Mouse (Mus musculus) neural tube, embryonic 11.5 days (tissue): ENCODE data around the gene Pilrb1. TPM values are rescaled to one million over a fixed set of nuclear protein-coding genes. Genes with fewer than 3 reads are reported as not detected.

Experiments used
- ATAC-seq: fragments of 200-750 bp; cut with Nextera tagmentation; 2 replicates; pipeline ENCODE4 v1.8.0; 2017; ENCODE audit warnings: moderate number of reproducible peaks, mild to moderate bottlenecking, moderate TSS enrichment, moderate library complexity; ENCODE audit not compliant: insufficient read depth, low FRiP score, low TSS enrichment
- DNase-seq: peaks from one replicate; pipeline ENCODE4 v3.0.0-alpha.2; 2015; ENCODE audit warnings: low spot score
- H3K27ac ChIP-seq: fragments of 300-500 bp; sonication (generic); 2 replicates; pipeline ENCODE4 v1.5.1; 2014; ENCODE audit warnings: low read depth, mild to moderate bottlenecking, low read length
- H3K27me3 ChIP-seq: fragments of 300-500 bp; sonication (generic); 2 replicates; pipeline ENCODE4 v1.6.1; 2014; ENCODE audit warnings: mild to moderate bottlenecking, low read length, mixed read lengths; ENCODE audit not compliant: control insufficient read depth, insufficient read depth
- H3K36me3 ChIP-seq: fragments of 300-500 bp; sonication (generic); 2 replicates; pipeline ENCODE4 v1.6.1; 2014; ENCODE audit warnings: mild to moderate bottlenecking, low read length, moderate library complexity, mixed read lengths; ENCODE audit not compliant: control insufficient read depth, insufficient read depth
- H3K4me1 ChIP-seq: fragments of 300-500 bp; sonication (generic); 2 replicates; pipeline ENCODE4 v1.6.1; 2014; ENCODE audit warnings: low read length, mixed read lengths; ENCODE audit not compliant: control insufficient read depth, insufficient read depth
- H3K4me2 ChIP-seq: fragments of 300-500 bp; sonication (generic); 2 replicates; pipeline ENCODE4 v1.6.1; 2014; ENCODE audit warnings: low read depth, mild to moderate bottlenecking, moderate library complexity
- H3K4me3 ChIP-seq: fragments of 300-500 bp; sonication (generic); 2 replicates; pipeline ENCODE4 v1.5.1; 2014; ENCODE audit warnings: low read depth, low read length
- H3K9ac ChIP-seq: fragments of 300-500 bp; sonication (generic); 2 replicates; pipeline ENCODE4 v1.6.1; 2014; ENCODE audit warnings: mild to moderate bottlenecking, low read length
- H3K9me3 ChIP-seq: fragments of 300-500 bp; sonication (generic); 2 replicates; pipeline ENCODE4 v1.6.1; 2016; ENCODE audit warnings: low read length; ENCODE audit not compliant: control insufficient read depth
- WGBS: fragments of 180-500 bp; shearing (Covaris S2); extraction: QIAGEN DNeasy Blood & Tissue Kit; methylation state at CpG from one replicate; pipeline ENCODE4 v1.1.7; 2014; 5-methylcytosine and 5-hydroxymethylcytosine counted together
- polyA plus RNA-seq: library from polyadenylated mRNA; unstranded; fragments of >200 nt; fragmentation: Nextera tagmentation; extraction: Ambion mirVana; gene quantifications from 2 replicates; pipeline ENCODE4 v1.2.1, GENCODE M21; 2014

Gene Pilrb1
- polyA plus RNA-seq, 1 experiment from 2014 or later: not detected

- Histone ChIP-seq H3K9me3 (no peaks in the 10 kb centered on the region), H3K4me3 (no peak overlapping the region), H3K27me3 (no peaks in the 10 kb centered on the region), H3K36me3 (no peaks in the 10 kb centered on the region), H3K9ac (no peak overlapping the region), H3K27ac (no peak overlapping the region), H3K4me1 (no peaks in the 10 kb centered on the region), H3K4me2 (no peak overlapping the region)
- no peak for DNase-seq
- no peak for ATAC-seq
- WGBS: 90% methylated on average over 6 of the region's 6 CpGs
These were observed 34.4 kb downstream of the Pilrb1 start for GRCm38 (mm10) chr5:137823455-137824045.

- no peaks in the 10 kb centered on the region for H3K27me3 ChIP-seq
- WGBS: 76% methylated on average over 1 of the region's 1 CpGs
- no peak for ATAC-seq
- no peak overlapping the region for H3K4me2 ChIP-seq
- DNase-seq: no peak
- no peak overlapping the region for H3K4me3 ChIP-seq
- no peak overlapping the region for H3K9ac ChIP-seq
- H3K4me1 ChIP-seq: no peaks in the 10 kb centered on the region
- H3K27ac ChIP-seq: no peak overlapping the region
- H3K36me3 ChIP-seq: no peaks in the 10 kb centered on the region
- H3K9me3 ChIP-seq: no peaks in the 10 kb centered on the region
These were observed 35.3 kb downstream of the Pilrb1 start for GRCm38 (mm10) chr5:137822602-137823001.

GRCm38 (mm10) chr5:137822126-137822525, 35.8 kb downstream of the Pilrb1 start:
- Histone ChIP-seq H3K27me3 (no peaks in the 10 kb centered on the region), H3K4me1 (no peaks in the 10 kb centered on the region), H3K9ac (no peak overlapping the region), H3K36me3 (no peaks in the 10 kb centered on the region), H3K27ac (no peak overlapping the region), H3K4me3 (no peak overlapping the region), H3K9me3 (no peaks in the 10 kb centered on the region), H3K4me2 (no peak overlapping the region)
- WGBS: 63% methylated on average over 4 of the region's 4 CpGs
- ATAC-seq: no peak
- no peak for DNase-seq

- Histone ChIP-seq H3K4me2 (no peak overlapping the region), H3K27ac (no peak overlapping the region), H3K4me1 (no peaks in the 10 kb centered on the region), H3K9me3 (no peaks in the 10 kb centered on the region), H3K4me3 (no peak overlapping the region), H3K9ac (no peak overlapping the region), H3K36me3 (no peaks in the 10 kb centered on the region), H3K27me3 (no peaks in the 10 kb centered on the region)
- WGBS: 63% methylated on average over 4 of the region's 4 CpGs
- ATAC-seq: no peak
- no peak for DNase-seq
These were observed 40.3 kb downstream of the Pilrb1 start for GRCm38 (mm10) chr5:137817466-137818222.

GRCm38 (mm10) chr5:137808316-137808715, 49.6 kb downstream of the Pilrb1 start:
- DNase-seq (no peak), ATAC-seq (no peak)
- Histone ChIP-seq H3K9me3 (no peaks in the 10 kb centered on the region), H3K36me3 (no peaks in the 10 kb centered on the region), H3K27me3 (no peaks in the 10 kb centered on the region), H3K4me1 (no peaks in the 10 kb centered on the region), H3K4me2 (no peak overlapping the region), H3K9ac (no peak overlapping the region), H3K4me3 (no peak overlapping the region), H3K27ac (no peak overlapping the region)
- 96% methylated on average over 5 of the region's 5 CpGs for WGBS

GRCm38 (mm10) chr5:137806158-137806557, 51.7 kb downstream of the Pilrb1 start:
- Histone ChIP-seq H3K4me3 (no peak overlapping the region), H3K9me3 (no peaks in the 10 kb centered on the region), H3K4me2 (no peak overlapping the region), H3K4me1 (no peaks in the 10 kb centered on the region), H3K27ac (no peak overlapping the region), H3K36me3 (no peaks in the 10 kb centered on the region), H3K9ac (no peak overlapping the region), H3K27me3 (no peaks in the 10 kb centered on the region)
- DNase-seq (no peak), ATAC-seq (no peak)
- 67% methylated on average over 1 of the region's 1 CpGs for WGBS

Other genes starting within 250 kb of the Pilrb1 start
- 75.5 and 91.9 TPM in 2 replicates for gene Pcolce, start 244.3 kb downstream of the Pilrb1 start, polyA plus RNA-seq
- gene Fbxo24, start 229.1 kb downstream of the Pilrb1 start, polyA plus RNA-seq: 0.21 TPM in 1 of 2 replicates, not detected in the other
- 31.6 and 39.0 TPM in 2 replicates for gene Lrch4, start 229.0 kb downstream of the Pilrb1 start, polyA plus RNA-seq
- gene Gm20605, start 228.9 kb downstream of the Pilrb1 start, polyA plus RNA-seq: 6.7 and 8.2 TPM in 2 replicates
- gene Sap25, start 216.8 kb downstream of the Pilrb1 start, polyA plus RNA-seq: 5.6 and 6.0 TPM in 2 replicates
- 0.12 and 0.24 TPM in 2 replicates for gene Irs3, start 212.4 kb downstream of the Pilrb1 start, polyA plus RNA-seq
- 13.6 and 14.6 TPM in 2 replicates for gene Agfg2, start 173.4 kb downstream of the Pilrb1 start, polyA plus RNA-seq
- 3.8 and 4.4 TPM in 2 replicates for gene Nyap1, start 116.5 kb downstream of the Pilrb1 start, polyA plus RNA-seq
- gene Tsc22d4, start 112.4 kb downstream of the Pilrb1 start, polyA plus RNA-seq: 73.9 and 75.6 TPM in 2 replicates
- gene Ppp1r35, start 79.3 kb downstream of the Pilrb1 start, polyA plus RNA-seq: 71.1 and 71.2 TPM in 2 replicates
- gene Mepce, start 70.5 kb downstream of the Pilrb1 start, polyA plus RNA-seq: 10.0 and 10.7 TPM in 2 replicates
- gene Zcwpw1, start 70.3 kb downstream of the Pilrb1 start, polyA plus RNA-seq: 11.4 and 11.5 TPM in 2 replicates
- 0.33 and 0.84 TPM in 2 replicates for gene Pilra, start 21.8 kb downstream of the Pilrb1 start, polyA plus RNA-seq
- gene Pilrb2, start 13.7 kb upstream of the Pilrb1 start, polyA plus RNA-seq: not detected in 2 replicates
- 0.08 TPM in 1 of 2 replicates, not detected in the other for gene Cyp3a13, start 63.5 kb upstream of the Pilrb1 start, polyA plus RNA-seq
- gene Gjc3, start 105.0 kb upstream of the Pilrb1 start, polyA plus RNA-seq: 0.09 TPM in 1 of 2 replicates, not detected in the other
- gene Azgp1, start 123.4 kb upstream of the Pilrb1 start, polyA plus RNA-seq: not detected in 2 replicates
- gene Smok3a, start 163.2 kb upstream of the Pilrb1 start, polyA plus RNA-seq: not detected in 2 replicates
- gene Smok3b, start 163.3 kb upstream of the Pilrb1 start, polyA plus RNA-seq: not detected in 2 replicates
- gene Smok3c, start 195.1 kb upstream of the Pilrb1 start, polyA plus RNA-seq: not detected in 2 replicates
- 43.8 and 45.1 TPM in 2 replicates for gene Zkscan1, start 227.0 kb upstream of the Pilrb1 start, polyA plus RNA-seq